Mouse (Mus musculus) heart, postnatal 14 days (tissue): Measurements from ENCODE around the gene Pip4k2c. TPM values are rescaled to one million over a fixed set of nuclear protein-coding genes. Genes with fewer than 3 reads are reported as not detected.
"Not testable (repeated sequence)": the region's sequence is repeated elsewhere in the genome, so short reads cannot be mapped to it uniquely, and the experiment has no call there.

ENCODE experiments used
- DNase-seq, 2 experiments: peaks; one replicate each; pipeline ENCODE4 v3.0.0; 2021 to 2022
- intact Hi-C: fragments of 180-260 bp; cut with DNase I; formaldehyde crosslinking; loops from one replicate; pipeline ENCODE4 v1.15.1; 2025
- total RNA-seq, 2 experiments: library from RNA; stranded (reverse); gene quantifications; 2 replicates each; pipeline ENCODE4 v1.2.3; 2021

Gene Pip4k2c
- total RNA-seq, 2 experiments from 2014 or later, result 22.8 to 23.1 TPM

DNA sequence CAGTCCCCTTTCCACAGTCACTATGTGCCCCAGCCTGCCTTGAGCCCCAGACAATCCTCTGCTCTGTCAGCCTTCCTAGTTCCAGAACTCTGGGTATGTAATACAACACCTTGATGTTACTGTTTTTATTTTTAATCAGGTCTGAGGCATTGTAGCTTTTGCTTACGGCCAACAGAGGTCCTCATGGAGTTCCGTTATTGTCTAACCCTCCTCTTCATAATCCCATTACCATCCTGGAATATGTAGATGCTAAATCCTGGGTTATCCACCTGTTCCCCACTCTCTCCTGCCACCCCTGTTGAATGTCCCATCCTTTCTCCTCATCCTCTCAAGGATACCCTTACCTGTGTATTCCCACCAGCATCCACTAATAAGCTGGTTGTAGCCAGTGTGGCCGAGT, 35.2 kb downstream of the Pip4k2c start:
- DNase-seq, result no peak
- intact Hi-C loops, result no loop called here

DNA sequence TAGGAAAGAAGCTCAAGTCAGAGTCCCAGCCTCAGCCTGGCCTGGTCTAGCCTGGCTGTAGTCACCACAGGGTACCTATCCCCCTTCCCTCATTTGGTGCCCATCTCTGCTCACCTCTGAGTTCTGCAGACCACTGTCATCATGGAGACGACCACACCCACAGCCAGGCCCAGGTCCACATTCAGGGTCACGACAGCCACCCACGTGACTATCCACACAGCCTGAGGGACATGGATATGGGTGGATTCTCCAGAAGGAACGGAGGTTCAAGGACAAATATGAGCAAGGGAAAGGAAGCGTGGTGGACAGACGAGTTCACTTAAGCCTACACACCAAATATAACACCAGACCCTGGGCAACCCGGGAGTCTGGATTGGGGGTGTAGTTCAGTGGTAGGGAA, 37.2 kb downstream of the Pip4k2c start:
- intact Hi-C loops, result no loop called here

DNA sequence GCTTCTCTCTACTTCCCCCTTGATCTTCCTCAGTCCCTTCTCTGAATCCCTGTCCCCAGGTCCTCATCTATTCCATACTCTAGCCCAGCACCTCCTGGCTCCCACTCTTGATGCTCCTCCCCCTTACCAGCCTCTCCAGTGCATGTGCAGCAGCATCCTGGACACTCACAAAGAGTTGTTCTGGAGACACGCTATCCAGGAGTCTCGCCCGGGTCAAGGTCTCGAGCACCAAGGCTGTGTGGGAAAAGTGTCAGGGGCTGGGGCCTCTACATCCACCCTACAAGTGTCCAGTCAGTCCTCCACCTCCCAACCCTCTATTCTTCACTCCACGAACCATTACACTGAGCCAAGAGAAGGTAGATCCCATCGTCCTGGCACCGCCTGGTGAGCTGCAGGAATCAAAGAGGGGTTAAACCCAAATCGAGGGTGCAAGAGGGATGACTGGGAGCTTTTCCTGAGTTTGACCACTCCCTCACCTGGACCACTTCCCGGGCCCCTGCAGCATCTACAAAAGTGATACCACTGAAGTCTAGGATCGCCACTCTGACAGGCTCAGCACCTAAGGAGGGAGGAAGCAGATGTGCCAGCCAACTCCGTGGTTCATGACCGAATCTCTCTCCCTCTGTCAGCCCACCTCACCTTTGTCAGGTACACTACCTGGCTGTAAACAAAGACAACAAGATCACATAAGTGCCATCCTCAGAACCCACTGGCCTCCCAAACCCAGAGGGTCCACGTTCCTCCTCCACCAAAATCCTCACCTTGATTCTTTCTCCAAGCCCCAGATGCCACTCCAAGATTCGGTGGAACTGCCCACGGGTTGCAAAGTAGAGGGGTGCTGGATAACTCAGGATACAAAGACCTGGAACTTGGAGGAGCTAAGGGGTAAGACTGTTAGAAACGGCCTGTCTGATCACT, 38.0 kb downstream of the Pip4k2c start:
- DNase-seq, result no peak
- intact Hi-C loops, result no loop called here

More for the DNA sequence above, 37.2 kb downstream of the Pip4k2c start:
- no peak for DNase-seq

DNA sequence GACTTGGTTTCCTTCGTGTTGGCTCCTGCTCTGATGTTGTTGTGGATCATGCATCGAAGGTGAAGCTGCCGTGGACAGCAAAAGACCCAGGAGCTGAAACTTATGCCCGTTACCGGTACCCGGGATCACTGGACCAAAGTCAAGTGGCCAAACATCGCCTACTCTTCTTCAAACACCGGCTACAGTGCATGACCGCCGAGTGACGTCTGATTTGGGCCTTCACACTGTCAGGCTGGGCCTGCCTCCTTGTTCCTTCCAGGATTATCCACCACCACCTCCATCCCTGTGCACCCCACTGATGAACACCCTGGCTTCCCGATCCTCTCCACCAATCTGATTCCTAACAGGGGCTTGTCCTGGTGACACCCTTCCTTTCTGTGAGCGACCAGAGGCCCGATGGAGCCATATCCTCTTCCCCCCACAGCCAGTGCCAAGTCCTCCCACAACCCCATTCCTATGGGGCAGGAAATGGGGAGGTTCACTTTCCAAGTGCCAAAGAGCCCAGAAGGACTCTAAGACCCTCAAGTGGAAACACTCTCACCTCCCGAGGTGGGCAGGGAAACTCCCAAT, 39.7 kb downstream of the Pip4k2c start:
- peak in 1 of 2 experiments; percentile 8 for DNase-seq
- intact Hi-C loops, result no loop called here

DNA sequence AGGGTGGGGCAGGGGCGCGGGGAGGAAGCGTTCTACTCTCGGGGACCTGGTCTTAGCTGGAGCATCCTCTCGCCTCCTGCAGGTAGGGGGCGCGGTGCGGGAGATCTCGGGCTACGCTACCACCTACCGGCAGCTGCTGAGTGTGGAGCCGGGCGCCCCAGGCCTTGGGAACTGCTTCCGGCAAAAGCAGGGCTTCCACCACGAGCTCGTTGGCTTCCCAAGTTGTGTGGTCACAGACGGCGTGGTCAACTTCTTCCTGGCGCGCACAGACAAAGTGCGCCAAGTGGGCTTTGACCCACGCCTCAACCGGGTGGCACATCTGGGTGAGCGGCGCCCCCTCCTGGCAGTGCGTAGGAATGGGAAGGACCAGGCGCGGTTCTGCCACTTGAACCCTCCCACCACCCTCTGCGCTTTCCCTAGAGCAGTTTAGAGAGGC, 40.5 kb downstream of the Pip4k2c start:
- DNase-seq, result peak; percentile 79 to 82
- intact Hi-C loops, result no loop called here

DNA sequence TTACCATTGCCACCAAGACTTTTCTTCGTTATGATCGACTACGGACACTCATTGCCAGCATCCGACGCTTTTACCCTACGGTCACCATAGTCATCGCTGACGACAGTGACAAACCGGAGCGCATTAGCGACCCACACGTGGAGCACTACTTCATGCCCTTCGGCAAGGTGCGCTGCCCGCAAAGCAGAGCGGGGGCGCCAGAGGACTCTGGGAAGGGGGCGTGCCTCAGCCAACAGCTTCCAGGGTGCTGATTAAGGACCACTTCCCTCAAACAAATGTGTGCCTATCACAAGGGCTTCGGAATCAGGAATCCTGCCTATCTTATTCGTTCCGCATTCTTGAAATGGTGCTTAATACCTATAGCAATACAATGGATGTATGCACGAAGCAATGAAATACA, 41.4 kb downstream of the Pip4k2c start:
- intact Hi-C loops, result no loop called here
- DNase-seq, result peak in 1 of 2 experiments; percentile 37

DNA sequence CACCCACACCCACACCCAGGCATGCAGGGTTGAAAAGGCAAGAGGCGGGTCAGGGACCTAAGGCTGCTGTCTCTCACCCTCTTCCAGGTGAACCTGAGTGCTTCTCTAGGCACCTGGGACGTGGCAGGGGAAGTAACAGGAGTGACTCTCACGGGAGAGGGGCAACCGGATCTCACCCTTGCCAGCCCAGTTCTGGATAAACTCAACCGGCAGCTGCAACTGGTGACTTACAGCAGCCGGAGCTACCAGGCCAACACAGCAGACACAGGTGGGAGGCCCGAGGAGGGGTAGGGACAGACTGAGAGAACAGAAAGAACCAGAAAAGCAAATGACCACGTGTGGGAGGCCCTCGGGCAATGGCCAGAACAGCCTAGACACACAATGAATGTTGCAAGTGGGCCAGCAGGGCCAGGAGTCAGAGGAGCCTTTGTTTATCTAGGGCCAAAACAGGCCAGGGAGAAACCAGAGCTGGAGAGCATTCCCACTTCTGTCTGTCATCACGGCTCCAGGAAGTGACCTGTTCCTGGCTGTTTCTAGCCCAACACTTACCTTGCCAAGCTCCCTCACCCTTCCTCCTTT, 43.7 kb downstream of the Pip4k2c start:
- intact Hi-C loops, result loop anchor here (5.0 kb wide), 1 partner anchor 40 kb away; no protein-coding TSS in a partner anchor
- no peak for DNase-seq

DNA sequence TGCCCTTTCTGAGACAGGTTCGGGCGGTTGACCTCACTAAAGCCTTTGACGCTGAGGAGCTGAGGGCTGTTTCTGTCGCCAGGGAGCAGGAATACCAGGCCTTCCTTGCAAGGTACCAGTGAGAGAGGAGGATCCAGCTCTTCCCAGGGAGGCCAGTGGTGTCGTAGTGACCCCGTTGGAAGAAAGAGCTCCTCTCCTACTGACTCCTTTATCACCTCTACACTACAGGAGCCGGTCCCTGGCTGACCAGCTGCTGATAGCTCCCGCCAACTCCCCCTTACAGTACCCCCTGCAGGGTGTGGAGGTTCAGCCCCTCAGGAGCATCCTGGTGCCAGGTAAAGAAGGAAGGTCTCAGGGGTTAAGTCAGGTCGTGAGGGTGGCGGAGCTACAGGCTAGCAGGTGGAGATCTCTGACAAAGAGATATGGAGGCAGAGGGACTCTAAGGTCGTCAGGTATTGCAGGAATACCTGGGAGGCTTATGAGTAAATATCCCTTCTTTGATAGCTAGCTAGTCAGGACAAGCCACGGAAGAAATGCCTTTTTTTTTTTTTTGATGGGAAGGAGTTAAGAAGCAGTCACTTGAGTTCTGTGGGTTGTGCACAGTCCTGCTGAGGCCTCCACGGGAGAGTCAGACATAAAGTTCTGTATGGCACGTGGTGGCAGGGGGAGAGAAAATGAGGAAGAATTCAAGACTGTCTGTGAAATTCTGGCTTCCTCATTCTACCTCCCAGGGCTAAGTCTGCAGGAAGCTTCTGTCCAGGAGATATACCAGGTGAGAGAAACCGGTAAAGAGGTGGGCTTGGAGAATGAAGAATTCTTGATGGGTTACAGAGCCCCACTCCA, 44.4 kb downstream of the Pip4k2c start:
- intact Hi-C loops, result loop anchor here (5.0 kb wide), 1 partner anchor 40 kb away; no protein-coding TSS in a partner anchor
- DNase-seq, result no peak

DNA sequence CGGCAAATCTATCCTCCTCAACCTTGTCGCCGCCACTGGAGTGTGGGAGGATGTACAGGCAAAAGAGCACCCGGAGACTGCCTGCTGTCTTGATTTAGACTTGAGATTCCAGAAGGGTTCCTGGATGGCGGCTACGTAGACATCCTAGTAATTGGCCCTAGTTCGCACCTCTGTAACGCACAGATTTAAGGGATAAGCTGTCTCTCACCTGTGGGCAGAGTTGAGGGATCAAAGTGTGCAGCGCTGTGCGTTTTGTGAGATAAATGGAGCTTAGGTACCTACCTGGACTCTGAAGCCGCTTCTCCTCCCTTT, 45.0 kb downstream of the Pip4k2c start:
- no peak for DNase-seq
- intact Hi-C loops, result loop anchor here (5.0 kb wide), 1 partner anchor 39 kb away; no protein-coding TSS in a partner anchor

DNA sequence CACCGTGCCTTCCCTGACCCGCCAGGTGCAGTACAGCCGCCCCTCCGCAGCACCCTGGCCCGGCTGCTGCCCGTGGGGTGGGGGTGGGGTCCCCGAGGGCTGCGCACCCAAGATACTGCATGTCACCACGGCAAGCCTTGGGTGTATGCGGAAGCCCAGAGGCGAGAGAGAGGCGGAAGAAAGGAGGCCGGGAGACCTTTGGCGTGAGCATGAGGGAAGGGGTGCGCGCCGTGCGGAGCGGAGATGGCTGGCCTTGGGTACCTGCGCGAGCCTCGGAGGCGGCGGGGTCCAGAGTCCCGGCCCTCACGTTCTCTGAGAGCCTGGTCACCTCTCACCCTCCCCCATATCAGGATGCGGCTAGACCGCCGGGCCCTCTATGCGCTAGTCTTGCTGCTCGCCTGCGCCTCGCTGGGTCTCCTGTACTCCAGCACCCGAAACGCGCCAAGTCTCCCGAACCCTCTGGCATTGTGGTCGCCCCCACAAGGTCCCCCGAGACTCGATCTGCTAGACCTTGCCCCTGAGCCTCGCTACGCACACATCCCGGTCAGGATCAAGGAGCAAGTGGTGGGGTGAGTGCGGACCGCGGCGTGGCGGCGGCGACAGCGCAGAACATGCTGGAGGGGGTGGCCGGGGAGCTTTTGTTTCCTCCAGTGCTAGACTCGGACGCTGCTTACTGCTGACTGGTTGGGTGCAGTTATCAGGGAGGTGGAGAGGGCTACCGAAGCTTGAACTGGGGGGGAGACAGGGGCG, 45.6 kb downstream of the Pip4k2c start:
- peak; percentile 40 to 42 for DNase-seq
- intact Hi-C loops, result loop anchor here (2.0 to 5.0 kb wide), 2 partner anchors 39 to 63 kb away; no protein-coding TSS in a partner anchor

DNA sequence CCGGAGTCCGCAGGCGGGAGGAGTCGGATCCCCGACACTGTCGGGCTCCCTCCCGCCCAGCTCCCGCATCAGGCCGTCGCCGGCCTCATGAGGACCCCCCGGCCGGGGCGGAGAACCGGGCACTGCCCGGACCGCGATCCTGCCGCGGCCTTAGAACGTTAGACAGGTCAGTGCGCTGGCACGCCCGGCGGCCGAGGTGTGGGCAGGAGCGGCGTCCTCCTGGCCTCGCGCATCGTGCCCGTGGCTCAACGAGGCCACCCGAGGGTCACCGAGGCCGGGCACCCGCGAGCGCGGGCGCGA, 46.1 kb downstream of the Pip4k2c start:
- DNase-seq, result no peak
- intact Hi-C loops, result loop anchor here (2.0 to 5.0 kb wide), 2 partner anchors 38 to 63 kb away; no protein-coding TSS in a partner anchor

DNA sequence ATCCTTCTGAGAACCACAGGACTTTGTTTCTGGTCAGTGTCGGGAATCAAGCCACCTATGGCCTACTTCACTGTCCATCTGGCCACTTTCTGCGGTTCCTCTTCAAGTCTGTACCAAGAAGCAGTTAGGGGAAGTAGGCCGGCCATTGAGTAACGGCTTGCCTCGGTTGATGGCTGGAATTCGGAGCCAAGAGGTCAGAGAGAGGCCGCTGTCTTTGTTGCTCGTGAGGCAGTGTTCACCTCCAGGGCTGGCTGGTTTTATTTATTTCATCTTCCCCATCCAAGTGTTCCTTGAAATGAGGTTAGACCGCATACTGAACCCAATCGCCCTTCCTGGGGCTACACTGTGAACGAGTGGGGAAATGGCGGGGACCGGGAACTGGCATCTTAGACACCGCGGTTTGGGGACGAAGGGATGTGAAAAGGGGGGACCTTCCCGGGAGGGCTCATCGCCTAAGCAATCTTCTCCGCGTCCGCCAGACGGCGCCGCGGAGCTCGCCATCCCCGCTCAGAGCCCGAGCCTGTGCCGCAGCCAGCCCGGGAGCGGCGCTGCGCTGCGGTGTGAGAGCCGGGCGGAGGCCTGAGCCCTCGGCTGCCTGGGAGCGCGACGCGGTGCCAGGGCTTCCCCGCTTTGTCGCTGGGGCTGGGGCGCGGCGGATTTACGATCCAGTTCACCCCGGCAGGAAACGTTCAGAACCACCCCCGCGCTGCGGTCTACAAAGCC, 46.6 kb downstream of the Pip4k2c start, which contains the start of gene B4galnt1:
Gene B4galnt1, plus strand, starts transcription at position 595 of the 723 bp plus-strand sequence.
- DNase-seq, result peak; percentile 83 to 84
- intact Hi-C loops, result loop anchor here (2.0 to 5.0 kb wide), 2 partner anchors 37 to 64 kb away; no protein-coding TSS in a partner anchor

DNA sequence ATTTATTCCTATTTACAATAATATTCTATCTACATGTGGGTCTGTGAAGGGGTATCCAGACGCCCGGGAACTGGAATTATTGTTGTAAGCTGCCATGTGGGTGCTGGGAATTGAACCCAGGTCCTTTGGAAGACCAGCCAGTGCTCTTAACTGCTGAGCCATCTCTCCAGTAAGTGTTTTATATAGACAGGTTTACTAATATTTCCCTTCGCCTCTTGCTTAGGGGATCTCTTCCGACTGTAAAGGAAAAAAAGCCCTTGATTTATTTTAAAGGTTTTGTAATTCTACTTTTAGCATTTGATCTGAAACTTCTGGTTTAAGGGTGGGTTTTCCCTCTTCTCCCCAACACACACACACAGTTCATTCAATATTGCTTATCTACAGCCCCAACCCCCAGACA, 47.2 kb downstream of the Pip4k2c start:
- no peak for DNase-seq
- intact Hi-C loops, result loop anchor here (2.0 kb wide), 1 partner anchor 65 kb away; no protein-coding TSS in a partner anchor

DNA sequence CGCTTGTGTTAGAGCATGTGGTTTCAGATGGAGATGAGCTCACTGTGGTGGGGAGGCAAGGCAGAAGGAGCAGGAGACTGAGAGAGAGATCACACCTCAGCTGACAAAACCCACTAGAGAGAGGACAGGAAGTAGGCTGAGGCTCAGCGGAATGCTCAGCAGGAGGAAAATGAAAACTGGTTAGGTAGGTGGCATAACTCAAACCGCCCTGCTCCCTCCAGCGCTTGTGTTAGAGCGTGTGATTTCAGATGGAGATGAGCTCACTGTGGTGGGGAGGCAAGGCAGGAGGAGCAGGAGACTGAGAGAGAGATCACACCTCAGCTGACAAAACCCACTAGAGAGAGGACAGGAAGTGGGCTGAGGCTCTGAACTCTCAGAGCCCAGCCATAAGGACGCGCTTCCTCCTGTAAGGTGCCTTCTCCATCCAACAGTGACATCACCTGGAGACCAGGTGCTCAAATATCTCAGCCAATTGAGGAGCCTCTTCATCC, 48.6 kb downstream of the Pip4k2c start:
- intact Hi-C loops, DNase-seq: not testable (repeated sequence)

DNA sequence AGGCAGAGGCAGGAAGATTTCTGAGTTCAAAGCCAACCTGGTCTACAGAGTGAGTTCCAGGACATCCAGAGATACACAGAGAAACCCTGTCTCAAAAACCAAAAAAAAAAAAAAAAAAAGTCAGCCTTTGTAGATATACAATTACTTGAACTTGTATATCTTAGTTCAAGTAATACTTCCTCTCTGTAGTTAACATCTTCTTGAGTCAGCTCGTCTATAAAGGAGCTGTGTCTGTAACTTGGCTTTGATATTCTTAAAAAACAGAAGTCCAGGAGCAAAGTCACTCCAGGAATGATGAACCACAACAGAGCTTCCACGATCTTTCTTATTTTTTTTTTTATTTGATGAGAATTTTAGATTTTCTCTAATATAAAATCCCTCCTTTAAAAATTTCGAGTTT, 50.7 kb downstream of the Pip4k2c start:
- intact Hi-C loops, result no loop called here
- no peak for DNase-seq

DNA sequence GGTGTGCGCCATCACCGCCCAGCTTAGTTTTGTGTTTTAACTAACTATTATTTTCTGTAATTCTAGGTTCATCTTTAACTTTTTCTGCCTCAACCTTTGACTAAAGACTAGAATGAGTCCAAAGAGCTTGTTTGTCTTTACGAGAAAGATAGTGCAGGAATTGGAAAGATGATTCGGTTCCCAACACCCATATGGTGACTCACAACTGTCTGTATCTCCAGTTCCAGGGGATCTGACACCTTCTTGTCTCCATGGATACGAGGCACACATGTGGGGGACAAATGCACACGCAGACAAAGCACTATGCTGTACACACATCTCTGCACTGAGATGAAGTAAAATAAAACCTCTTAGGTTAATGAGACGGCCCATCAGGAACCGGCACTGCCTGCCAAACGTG, 51.3 kb downstream of the Pip4k2c start:
- intact Hi-C loops, result no loop called here
- no peak for DNase-seq

DNA sequence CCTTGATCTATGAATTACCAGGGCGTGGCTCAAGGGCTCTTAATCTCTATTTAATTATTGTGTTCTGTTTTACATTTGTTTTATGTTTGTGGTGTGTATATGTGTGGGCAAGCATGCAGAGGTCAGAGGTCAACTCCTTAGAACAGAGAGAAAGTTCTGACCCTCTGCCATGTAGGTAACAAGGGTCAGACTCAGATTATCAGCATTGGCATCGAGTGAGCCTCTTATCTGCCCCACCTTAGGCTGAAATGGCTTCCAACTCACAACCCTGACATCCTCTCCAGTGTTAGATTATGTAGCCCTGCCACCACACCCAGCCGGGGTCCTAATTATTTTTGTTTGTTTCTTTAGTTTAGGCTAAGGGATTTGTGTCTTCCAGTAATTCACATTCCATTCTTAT, 52.9 kb downstream of the Pip4k2c start:
- DNase-seq, result no peak
- intact Hi-C loops, result no loop called here

DNA sequence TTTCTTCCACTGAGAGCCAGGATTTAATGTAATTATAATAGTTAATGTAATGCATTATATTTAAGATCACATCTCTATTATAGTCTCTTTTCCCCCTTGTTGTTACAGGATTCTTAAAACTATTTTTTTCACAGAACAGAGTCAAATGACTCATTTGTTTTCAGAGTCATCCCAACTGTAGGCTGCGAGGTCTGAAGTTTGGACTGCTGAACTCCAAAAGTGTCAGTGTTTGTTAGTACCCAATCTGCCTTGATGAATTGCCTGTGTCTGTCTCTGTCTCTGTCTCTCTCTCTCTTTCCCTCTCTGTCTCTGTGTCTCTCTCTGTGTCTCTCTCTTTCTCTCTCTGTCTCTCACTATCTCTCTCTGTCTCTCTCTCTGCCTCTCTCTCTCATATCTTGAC, 54.9 kb downstream of the Pip4k2c start:
- no peak for DNase-seq
- intact Hi-C loops, result no loop called here

DNA sequence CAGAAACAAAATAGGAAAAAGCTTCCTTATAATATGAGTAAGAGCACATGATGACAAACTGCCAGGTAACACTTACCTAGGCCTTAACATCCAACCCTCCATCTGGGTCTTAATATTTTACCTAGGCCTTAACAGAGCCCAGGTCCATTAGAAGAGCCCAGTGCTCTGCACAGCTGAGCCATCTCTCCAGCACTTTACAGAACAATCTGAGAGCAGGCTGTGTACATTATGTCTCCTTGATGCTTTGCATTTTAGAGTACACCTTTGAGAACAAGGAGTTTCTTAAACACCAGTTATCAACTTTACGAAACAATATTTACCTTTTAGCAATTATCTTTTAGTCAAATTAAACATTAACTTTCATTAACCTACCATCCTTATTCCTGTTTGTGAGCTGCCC, 55.3 kb downstream of the Pip4k2c start:
- DNase-seq, result no peak
- intact Hi-C loops, result no loop called here
